Mouse (Mus musculus) erythroblast, embryonic 14.5 days (primary cell): Measurements from ENCODE around the gene Gm45783. TPM values are rescaled to one million over a fixed set of nuclear protein-coding genes. Genes with fewer than 3 reads are reported as not detected.
"Not testable (repeated sequence)": the region's sequence is repeated elsewhere in the genome, so short reads cannot be mapped to it uniquely, and the experiment has no call there.

Experiments
- H3K27me3 ChIP-seq: 2 replicates; pipeline ENCODE4 v1.6.1; 2012; ENCODE audit warnings: inconsistent platforms; ENCODE audit not compliant: control insufficient read depth
- H3K36me3 ChIP-seq: 2 replicates; pipeline ENCODE4 v1.6.1; 2012; ENCODE audit warnings: mild to moderate bottlenecking, inconsistent platforms; ENCODE audit not compliant: control insufficient read depth
- H3K4me1 ChIP-seq: 2 replicates; pipeline ENCODE4 v1.6.1; 2012; ENCODE audit warnings: inconsistent platforms; ENCODE audit not compliant: control insufficient read depth
- H3K4me3 ChIP-seq: replicated peaks from 2 replicates; pipeline ENCODE3; 2012; ENCODE audit warnings: moderate library complexity, mild to moderate bottlenecking, inconsistent platforms
- H3K9me3 ChIP-seq: 2 replicates; pipeline ENCODE4 v1.6.1; 2012; ENCODE audit warnings: low read length, inconsistent platforms, mixed read lengths; ENCODE audit not compliant: control insufficient read depth
- GATA1 ChIP-seq: IDR thresholded peaks from 2 replicates; pipeline ENCODE4 v1.6.1; 2012; ENCODE audit warnings: low read length, inconsistent platforms, mixed read lengths
- TAL1 ChIP-seq: IDR thresholded peaks from 3 replicates; pipeline ENCODE4 v1.6.1; 2012; ENCODE audit warnings: low read length, inconsistent platforms, mixed read lengths
- polyA plus RNA-seq: library from polyadenylated mRNA; stranded (reverse); fragments of >175 nt; gene quantifications from 2 replicates; pipeline ENCODE4 v1.2.3, GENCODE M21; 2012

The Gm45783 gene
- polyA plus RNA-seq = not detected in 2 replicates

- H3K9me3 ChIP-seq, H3K27me3 ChIP-seq, H3K36me3 ChIP-seq, H3K4me3 ChIP-seq, H3K4me1 ChIP-seq: not testable (repeated sequence)
These were observed at the start of gene Gm45783 for GRCm38 (mm10) chr7:7374431-7374830. Gene Gm45783 (minus strand): TSS chr7:7374573.

GRCm38 (mm10) chr7:7399603-7400002 lies 25.2 kb upstream of the Gm45783 start, which contains the start of gene Vmn2r31:
Gene Vmn2r31 (minus strand): TSS chr7:7399703.
- H3K36me3 ChIP-seq, H3K4me3 ChIP-seq, H3K9me3 ChIP-seq, H3K4me1 ChIP-seq, H3K27me3 ChIP-seq: not testable (repeated sequence)

- not testable (repeated sequence) for H3K27me3 ChIP-seq, H3K36me3 ChIP-seq, H3K4me3 ChIP-seq, H3K4me1 ChIP-seq, H3K9me3 ChIP-seq
These were observed 36.9 kb downstream of the Gm45783 start, which contains the start of gene Vmn2r30 for GRCm38 (mm10) chr7:7337509-7337908. Gene Vmn2r30 (minus strand): TSS chr7:7337609.

GRCm38 (mm10) chr7:7295595-7295994 lies 78.8 kb downstream of the Gm45783 start:
- Histone ChIP-seq H3K36me3 (peaks cover 53% of the 10 kb centered on the region), H3K4me3 (no peak overlapping the region)
- TF ChIP-seq GATA1 (no peak), TAL1 (no peak)

More at GRCm38 (mm10) chr7:7295595-7295994, 78.8 kb downstream of the Gm45783 start:
- Histone ChIP-seq H3K9me3 (peaks cover 8% of the 10 kb centered on the region), H3K4me1 (peaks cover 22% of the 10 kb centered on the region), H3K27me3 (peaks cover 11% of the 10 kb centered on the region)

Other genes with a start within 250 kb of the Gm45783 start
- not detected in 2 replicates for gene Zfp773, start 237.8 kb downstream of the Gm45783 start, polyA plus RNA-seq
- gene Zfp418, start 203.2 kb downstream of the Gm45783 start, polyA plus RNA-seq = not detected in 2 replicates
- gene Zfp772, start 164.6 kb downstream of the Gm45783 start, polyA plus RNA-seq = not detected in 2 replicates
- not detected in 2 replicates for gene Vmn2r29, start 127.2 kb downstream of the Gm45783 start, polyA plus RNA-seq
- gene Gm45844, start 96.3 kb downstream of the Gm45783 start, polyA plus RNA-seq = not detected in 2 replicates
- 0.28 and 0.30 TPM in 2 replicates for gene Clcn4, start 73.7 kb downstream of the Gm45783 start, polyA plus RNA-seq
- 0.01 TPM in 1 of 2 replicates, not detected in the other for gene Vmn2r30, start 37.0 kb downstream of the Gm45783 start, polyA plus RNA-seq
- gene Vmn2r31, start 25.1 kb upstream of the Gm45783 start, polyA plus RNA-seq = under 0.01 TPM in 1 of 2 replicates, not detected in the other
- gene Vmn2r32, start 105.4 kb upstream of the Gm45783 start, polyA plus RNA-seq = not detected in 2 replicates
- gene Vmn2r33, start 192.2 kb upstream of the Gm45783 start, polyA plus RNA-seq = not detected in 2 replicates